Mouse (Mus musculus): ENCODE results near the gene Rbmxl2. TPM values are rescaled to one million over a fixed set of nuclear protein-coding genes. Genes with fewer than 3 reads are reported as not detected.

The Rbmxl2 gene
- not detected for total RNA-seq (2021)

- DNase-seq (ENCODE audit: low spot score in 2 of 2): no peak
- intact Hi-C loops (cut with DNase I): no loop called here
Measured at GRCm38 (mm10) chr7:107209204-107209860, at the start of gene Rbmxl2. Gene Rbmxl2, plus strand, starts transcription at chr7:107209445.

GRCm38 (mm10) chr7:107166690-107167089 lies 42.6 kb upstream of the Rbmxl2 start, which contains the start of gene Nlrp14:
Gene Nlrp14, plus strand, starts transcription at chr7:107166990.
- DNase-seq (ENCODE audit: low spot score in 2 of 2): no peak
- intact Hi-C loops (cut with DNase I): no loop called here

GRCm38 (mm10) chr7:107180406-107180805 lies 28.8 kb upstream of the Rbmxl2 start:
- intact Hi-C loops (cut with DNase I): no loop called here
- no peak for DNase-seq (ENCODE audit: low spot score in 2 of 2)

GRCm38 (mm10) chr7:107201817-107202216 lies 7.4 kb upstream of the Rbmxl2 start:
- intact Hi-C loops (cut with DNase I): no loop called here

GRCm38 (mm10) chr7:107207843-107208242 lies 1.4 kb upstream of the Rbmxl2 start:
- intact Hi-C loops (cut with DNase I): no loop called here
- DNase-seq (ENCODE audit: low spot score in 2 of 2): no peak

More at GRCm38 (mm10) chr7:107201817-107202216, 7.4 kb upstream of the Rbmxl2 start:
- no peak for DNase-seq (ENCODE audit: low spot score in 2 of 2)

GRCm38 (mm10) chr7:107210126-107210576 lies 906 bp downstream of the Rbmxl2 start:
- DNase-seq (ENCODE audit: low spot score in 2 of 2): no peak
- intact Hi-C loops (cut with DNase I): loop anchor here (10.0 kb wide), 1 partner anchor 535 kb away; no protein-coding TSS in a partner anchor

GRCm38 (mm10) chr7:107215723-107216122 lies 6.5 kb downstream of the Rbmxl2 start:
- intact Hi-C loops (cut with DNase I): loop anchor here (10.0 kb wide), 1 partner anchor 529 kb away; no protein-coding TSS in a partner anchor
- DNase-seq (ENCODE audit: low spot score in 2 of 2): no peak

GRCm38 (mm10) chr7:107216845-107217244 lies 7.6 kb downstream of the Rbmxl2 start:
- intact Hi-C loops (cut with DNase I): loop anchor here (10.0 kb wide), 1 partner anchor 528 kb away; no protein-coding TSS in a partner anchor
- DNase-seq (ENCODE audit: low spot score in 2 of 2): no peak

- DNase-seq (ENCODE audit: low spot score in 2 of 2): no peak
- intact Hi-C loops (cut with DNase I): loop anchor here (5.0 kb wide), 1 partner anchor 290 kb away; no protein-coding TSS in a partner anchor
Measured at GRCm38 (mm10) chr7:107236854-107237253, 27.6 kb downstream of the Rbmxl2 start.

- no peak for DNase-seq (ENCODE audit: low spot score in 2 of 2)
- intact Hi-C loops (cut with DNase I): loop anchor here (5.0 kb wide), 1 partner anchor 290 kb away; no protein-coding TSS in a partner anchor
Measured at GRCm38 (mm10) chr7:107237498-107237897, 28.3 kb downstream of the Rbmxl2 start.

- intact Hi-C loops (cut with DNase I): no loop called here
Measured at GRCm38 (mm10) chr7:107241371-107241883, 32.2 kb downstream of the Rbmxl2 start.

GRCm38 (mm10) chr7:107250211-107250985 lies 41.2 kb downstream of the Rbmxl2 start:
- DNase-seq (ENCODE audit: low spot score in 2 of 2): no peak
- intact Hi-C loops (cut with DNase I): no loop called here

More at GRCm38 (mm10) chr7:107241371-107241883, 32.2 kb downstream of the Rbmxl2 start:
- DNase-seq (ENCODE audit: low spot score in 2 of 2): no peak

GRCm38 (mm10) chr7:107253355-107253754 lies 44.1 kb downstream of the Rbmxl2 start:
- intact Hi-C loops (cut with DNase I): no loop called here
- peak; percentile 5 to 12 for DNase-seq (ENCODE audit: low spot score in 2 of 2)

GRCm38 (mm10) chr7:107259936-107260335 lies 50.7 kb downstream of the Rbmxl2 start:
- intact Hi-C loops (cut with DNase I): no loop called here
- DNase-seq (ENCODE audit: low spot score in 2 of 2): no peak

Other genes with a start within 250 kb of the Rbmxl2 start
- gene Olfr6, start 245.5 kb upstream of the Rbmxl2 start, total RNA-seq (2021): not detected
- gene Olfr711, start 234.0 kb upstream of the Rbmxl2 start, total RNA-seq (2021): not detected
- gene Olfr2, start 203.4 kb upstream of the Rbmxl2 start, total RNA-seq (2021): not detected
- gene Olfr713, start 178.3 kb upstream of the Rbmxl2 start, total RNA-seq (2021): not detected
- gene Olfr714, start 138.5 kb upstream of the Rbmxl2 start, total RNA-seq (2021): not detected
- not detected for gene Olfr17, start 116.2 kb upstream of the Rbmxl2 start, total RNA-seq (2021)
- gene Olfr715b, start 99.1 kb upstream of the Rbmxl2 start, total RNA-seq (2021): not detected
- gene Olfr715, start 78.4 kb upstream of the Rbmxl2 start, total RNA-seq (2021): not detected
- not detected for gene Olfr716, start 71.1 kb upstream of the Rbmxl2 start, total RNA-seq (2021)
- gene Nlrp14, start 42.5 kb upstream of the Rbmxl2 start, total RNA-seq (2021): not detected
- gene Syt9, start 161.3 kb downstream of the Rbmxl2 start, total RNA-seq (2021): 10 to 100 TPM in 1 of 2 experiments, 1 to 10 TPM in 1; 7.4 to 10.2 TPM